Mouse (Mus musculus): Measurements from ENCODE around the gene Serf2.
"Not testable (repeated sequence)": the region's sequence is repeated elsewhere in the genome, so short reads cannot be mapped to it uniquely, and the experiment has no call there.

Gene Serf2

GRCm38 (mm10) chr2:121445117-121445516 lies 3.9 kb upstream of the Serf2 start:
- intact Hi-C loops (cut with DNase I) = loop anchor here (5.0 kb wide), 1 partner anchor 33 kb away; the partner anchor contains the start of genes Catsper2 and Pdia3

GRCm38 (mm10) chr2:121446506-121446905 lies 2.5 kb upstream of the Serf2 start:
- intact Hi-C loops (cut with DNase I) = loop anchor here (5.0 kb wide), 1 partner anchor 34 kb away; the partner anchor contains the start of genes Catsper2 and Pdia3

- intact Hi-C loops (cut with DNase I) = loop anchor here (5.0 kb wide), 1 partner anchor 35 kb away; the partner anchor contains the start of genes Catsper2 and Pdia3
These were observed 2.0 kb upstream of the Serf2 start for GRCm38 (mm10) chr2:121447006-121447405.

GRCm38 (mm10) chr2:121448136-121448535 lies 859 bp upstream of the Serf2 start:
- intact Hi-C loops (cut with DNase I) = loop anchor here (5.0 kb wide), 1 partner anchor 36 kb away; the partner anchor contains the start of genes Catsper2 and Pdia3

- intact Hi-C loops (cut with DNase I) = loop anchor here (5.0 kb wide), 1 partner anchor 37 kb away; the partner anchor contains the start of genes Catsper2 and Pdia3
These were observed 583 bp downstream of the Serf2 start for GRCm38 (mm10) chr2:121449545-121450011.

- intact Hi-C loops (cut with DNase I) = no loop called here
These were observed 1.1 kb downstream of the Serf2 start for GRCm38 (mm10) chr2:121450093-121450492.

- intact Hi-C loops (cut with DNase I) = no loop called here
These were observed 3.4 kb downstream of the Serf2 start for GRCm38 (mm10) chr2:121452361-121452760.

- intact Hi-C loops (cut with DNase I) = no loop called here
These were observed 4.0 kb downstream of the Serf2 start, which contains the start of gene Hypk for GRCm38 (mm10) chr2:121452990-121453389. Hypk (plus strand) TSS chr2:121453290.

DNA sequence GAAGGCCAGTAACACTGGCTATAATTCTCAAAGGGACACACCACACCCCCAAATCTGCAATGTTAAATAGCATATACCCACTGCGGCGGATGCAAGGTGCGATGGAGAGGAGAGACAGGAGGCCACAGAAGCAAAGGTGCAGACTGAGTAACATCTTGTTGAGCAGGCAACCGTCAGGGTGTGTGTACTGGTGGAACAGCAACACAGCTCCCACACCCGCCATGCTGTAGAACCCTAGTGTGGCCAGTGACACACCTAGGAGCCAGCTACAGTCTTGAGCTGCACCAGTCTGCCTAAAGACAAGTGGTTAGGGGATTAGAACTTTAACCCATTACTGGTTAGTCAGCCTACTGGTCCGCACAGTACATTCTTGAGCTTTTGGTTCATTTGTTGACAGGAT lies 4.9 kb downstream of the Serf2 start:
- intact Hi-C loops (cut with DNase I) = no loop called here

- intact Hi-C loops (cut with DNase I) = no loop called here
These were observed 6.5 kb downstream of the Serf2 start for GRCm38 (mm10) chr2:121455534-121455933.

- intact Hi-C loops (cut with DNase I) = no loop called here
These were observed 8.0 kb downstream of the Serf2 start, which contains the start of gene Serinc4 for GRCm38 (mm10) chr2:121456692-121457642. Serinc4 (minus strand) TSS chr2:121456781.

GRCm38 (mm10) chr2:121460071-121460470 lies 11.1 kb downstream of the Serf2 start:
- intact Hi-C loops (cut with DNase I) = no loop called here

DNA sequence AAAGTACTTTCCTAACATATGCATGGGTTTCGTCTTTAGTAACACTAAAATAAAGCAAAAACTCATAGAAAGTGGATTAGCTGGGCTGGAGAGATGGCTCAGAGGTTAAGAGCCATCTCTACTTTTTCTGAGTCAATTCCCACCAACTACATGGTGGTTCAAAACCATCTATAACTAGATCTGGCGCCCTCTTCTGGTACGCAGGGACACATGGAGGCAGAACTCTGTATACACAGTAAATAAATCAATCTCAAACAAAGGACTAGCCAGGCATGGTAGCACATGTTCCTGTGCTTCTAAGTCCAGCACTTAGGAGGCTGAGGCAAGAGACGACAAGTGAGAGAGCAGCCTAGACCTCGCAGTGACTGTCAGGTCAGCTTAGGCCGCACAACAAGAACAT lies 20.0 kb downstream of the Serf2 start:
- intact Hi-C loops (cut with DNase I) = not testable (repeated sequence)

DNA sequence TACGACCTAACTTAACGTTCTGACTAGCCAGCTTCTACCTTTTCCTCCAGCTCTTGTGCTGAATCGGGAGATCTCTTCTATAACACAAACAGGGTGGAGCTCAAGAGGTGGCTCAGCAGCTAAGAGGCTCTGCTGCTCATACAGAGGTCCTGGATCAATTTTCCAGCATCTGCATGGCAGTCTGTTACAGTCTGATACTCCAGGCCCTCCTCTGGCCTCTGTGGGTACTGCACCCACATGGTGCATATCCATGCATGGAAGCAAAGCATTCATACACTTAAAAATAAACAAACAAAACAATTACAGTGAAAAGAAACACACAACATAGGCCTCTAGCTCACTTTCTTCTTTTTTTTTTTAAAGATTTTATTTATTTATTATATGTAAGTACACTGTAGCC lies 23.8 kb downstream of the Serf2 start:
- intact Hi-C loops (cut with DNase I) = not testable (repeated sequence)

DNA sequence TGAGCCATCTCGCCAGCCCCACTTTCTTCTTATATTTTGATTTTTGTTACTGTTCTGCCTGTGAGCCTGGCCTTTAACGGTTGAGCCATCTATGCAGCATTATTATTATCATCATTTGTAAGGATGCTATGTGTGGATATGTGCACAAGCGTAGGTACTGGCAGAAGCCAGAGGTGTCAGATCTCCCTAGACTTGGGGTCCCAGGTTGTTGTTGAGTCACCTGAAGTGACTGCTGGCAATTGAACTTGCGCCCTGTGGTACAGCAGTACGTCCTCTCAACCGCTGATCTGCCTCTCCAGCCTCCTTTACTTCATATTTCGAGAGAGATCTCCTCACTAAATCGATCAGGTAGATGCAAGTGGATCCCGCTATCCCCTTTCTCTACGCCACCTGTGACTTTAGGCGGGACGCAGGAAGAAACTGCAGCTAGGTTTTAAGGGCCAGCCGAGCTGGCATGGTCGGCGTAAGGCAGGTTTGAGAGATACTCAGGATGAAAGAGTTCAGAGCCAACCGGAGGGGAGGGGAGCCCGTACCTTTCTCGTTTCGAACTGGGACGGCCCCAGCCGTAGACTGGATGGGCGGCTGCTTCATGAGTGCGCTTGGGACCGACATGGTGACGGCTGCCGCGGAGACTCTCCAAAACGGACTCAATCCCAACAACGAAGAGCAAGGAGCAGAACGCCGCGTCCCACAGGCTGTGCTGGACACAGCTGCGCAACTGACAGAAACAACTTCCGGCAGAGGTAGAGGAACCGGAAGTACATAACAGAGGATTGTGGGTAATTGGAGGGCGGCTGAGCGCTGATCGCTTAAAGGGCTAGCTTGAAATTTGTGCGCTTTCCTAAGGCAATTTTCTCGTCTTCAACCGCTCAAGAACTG lies 24.5 kb downstream of the Serf2 start, which contains the start of gene Mfap1b:
Mfap1b (minus strand) TSS at position 767 of the 879 bp plus-strand sequence.
- intact Hi-C loops (cut with DNase I) = not testable (repeated sequence)

DNA sequence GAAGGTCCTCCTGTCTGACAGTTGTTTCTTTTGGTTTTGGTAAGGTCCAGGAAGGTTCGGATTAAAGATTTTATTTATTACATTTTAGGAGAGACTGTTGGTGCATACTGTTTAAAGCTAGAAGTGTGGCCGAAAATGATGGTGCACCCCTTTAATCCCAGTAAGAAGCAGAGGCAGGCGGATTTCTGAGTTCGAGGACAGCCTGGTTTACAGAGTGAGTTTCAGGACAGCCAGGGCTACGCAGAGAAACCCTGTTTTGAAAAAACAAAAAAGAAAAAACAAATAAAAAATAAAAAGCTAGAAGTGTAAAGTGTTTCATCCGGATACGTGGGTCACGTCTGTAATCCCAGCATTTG lies 25.2 kb downstream of the Serf2 start:
- intact Hi-C loops (cut with DNase I) = no loop called here

DNA sequence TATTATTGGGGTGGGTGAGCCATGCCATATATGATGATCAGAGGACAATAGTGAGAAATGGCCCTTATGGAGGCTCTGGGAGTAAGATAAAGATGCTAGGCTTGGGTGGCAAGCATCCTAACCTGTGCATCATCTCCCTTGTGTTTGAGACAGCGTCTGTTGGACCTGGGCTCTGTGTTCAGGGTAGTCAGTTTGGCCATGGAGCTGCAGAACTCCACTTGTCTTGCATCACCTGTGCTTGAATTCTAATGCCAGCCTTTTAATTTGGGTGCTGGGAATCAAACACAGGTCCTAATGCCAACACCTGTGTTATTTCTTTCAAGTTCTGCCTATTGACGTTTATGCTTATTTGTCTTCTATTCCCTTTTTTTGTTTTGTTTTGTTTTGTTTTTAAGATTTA lies 26.3 kb downstream of the Serf2 start:
- intact Hi-C loops (cut with DNase I) = not testable (repeated sequence)

GRCm38 (mm10) chr2:121477491-121478266 lies 28.7 kb downstream of the Serf2 start:
- intact Hi-C loops (cut with DNase I) = no loop called here

DNA sequence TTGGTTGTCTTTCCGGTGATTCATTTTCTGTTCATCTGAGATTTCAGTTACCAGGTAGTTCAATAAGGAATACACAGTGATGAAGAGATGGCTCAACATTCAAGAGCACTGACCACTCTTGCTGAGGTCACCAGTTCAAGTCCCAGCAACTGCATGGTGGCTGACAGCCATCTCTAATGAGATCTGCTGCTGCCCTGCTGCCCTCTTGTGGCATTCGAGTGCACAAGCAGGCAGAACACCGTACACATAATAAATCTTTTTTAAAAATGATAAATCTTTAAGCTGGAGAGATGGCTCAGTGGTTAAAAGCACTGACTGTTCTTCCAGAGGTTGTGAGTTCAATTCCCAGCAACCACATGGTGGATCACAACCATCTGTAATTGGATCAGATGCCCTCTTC lies 31.5 kb downstream of the Serf2 start:
- intact Hi-C loops (cut with DNase I) = no loop called here

GRCm38 (mm10) chr2:121480916-121481315 lies 31.9 kb downstream of the Serf2 start:
- intact Hi-C loops (cut with DNase I) = not testable (repeated sequence)
